8 mouse cellular contexts compared by ENCODE assay signal in genomic region chr2:167062965-167063880, GRCm38 (mm10). TPM values are rescaled to one million over a fixed set of nuclear protein-coding genes. Genes with fewer than 3 reads are reported as not detected.
DNase-seq lines count a peak whose midpoint lies in the region; ATAC-seq and TF ChIP-seq lines count a peak whose summit lies in the region.

Gene Znfx1, minus strand, starts transcription at chr2:167063015.

- peak within 1 kb of the TSS; percentile 97 for H3K9ac ChIP-seq in forebrain, embryonic 12.5 days
- peak within 1 kb of the TSS; percentile 78 for H3K9ac ChIP-seq in heart, postnatal 0 days (replicated peaks; ENCODE audit: low read depth, low read length)
- H3K9ac ChIP-seq in liver, embryonic 16.5 days (ENCODE audit: low read depth, low read length), result peak within 1 kb of the TSS; percentile 89
- H3K9ac ChIP-seq in neural tube, embryonic 13.5 days, result peak within 1 kb of the TSS; percentile 93

- TF ChIP-seq EP300 in heart, postnatal 0 days (IDR thresholded peaks at IDR 0.05; ENCODE audit: low read depth), result no peak

- TF ChIP-seq POLR2A in testis, adult 2 months (IDR thresholded peaks at IDR 0.05; ENCODE audit: control insufficient read depth, low read depth, low read length), result peak; percentile 100

- peak; percentile 96 to 98 for DNase-seq in CD8-positive naive resting alpha-beta T cell, adult 2 months (ENCODE audit: low read depth in 2 of 2, low spot score in 2 of 2)
- DNase-seq in c-Kit-positive CD71-positive TER-119-negative erythroid progenitor cells, embryonic 14.5 days (ENCODE audit: low read depth), result peak; percentile 82
- peak; percentile 95 for DNase-seq in heart, postnatal 0 days (ENCODE audit: low spot score)
- peak; percentile 97 to 98 for DNase-seq in kidney, postnatal 4 days

- peak; percentile 95 for ATAC-seq in forebrain, embryonic 12.5 days (ENCODE audit: low FRiP score)
- peak; percentile 94 for ATAC-seq in heart, postnatal 0 days (ENCODE audit: insufficient read depth, low read depth)
- ATAC-seq in liver, embryonic 16.5 days (ENCODE audit: low read depth), result peak; percentile 85
- ATAC-seq in neural tube, embryonic 13.5 days (ENCODE audit: low read depth), result peak; percentile 94

- peak within 1 kb of the TSS; percentile 80 for H3K4me3 ChIP-seq in forebrain, embryonic 12.5 days (replicated peaks)
- H3K4me3 ChIP-seq in heart, postnatal 0 days (ENCODE audit: low read depth, low read length), result peak within 1 kb of the TSS; percentile 90
- H3K4me3 ChIP-seq in liver, embryonic 16.5 days (ENCODE audit: low read depth, low read length), result peak within 1 kb of the TSS; percentile 83
- H3K4me3 ChIP-seq in neural tube, embryonic 13.5 days, result peak within 1 kb of the TSS; percentile 90
- peak within 1 kb of the TSS; percentile 95 for H3K4me3 ChIP-seq in testis, adult 2 months (ENCODE audit: control insufficient read depth, low read depth, low read length)

- peak within 1 kb of the TSS; percentile 94 for H3K27ac ChIP-seq in forebrain, embryonic 12.5 days
- peak within 1 kb of the TSS; percentile 93 for H3K27ac ChIP-seq in heart, postnatal 0 days (ENCODE audit: low read depth)
- peak within 1 kb of the TSS; percentile 93 for H3K27ac ChIP-seq in liver, embryonic 16.5 days (ENCODE audit: low read length)
- H3K27ac ChIP-seq in neural tube, embryonic 13.5 days (replicated peaks), result peak within 1 kb of the TSS; percentile 92
- peak within 1 kb of the TSS; percentile 86 for H3K27ac ChIP-seq in testis, adult 2 months (ENCODE audit: control insufficient read depth, insufficient read depth, low read depth, low read length)

- no peaks in the 10 kb centered on the region for H3K9me3 ChIP-seq in forebrain, embryonic 12.5 days
- H3K9me3 ChIP-seq in heart, postnatal 0 days (replicated peaks; ENCODE audit: control insufficient read depth, low read length), result no peaks in the 10 kb centered on the region
- H3K9me3 ChIP-seq in liver, embryonic 16.5 days (replicated peaks; ENCODE audit: control insufficient read depth, low read length), result no peaks in the 10 kb centered on the region
- no peaks in the 10 kb centered on the region for H3K9me3 ChIP-seq in neural tube, embryonic 13.5 days

- peaks cover 41% of the 10 kb centered on the region for H3K4me1 ChIP-seq in forebrain, embryonic 12.5 days
- H3K4me1 ChIP-seq in heart, postnatal 0 days (ENCODE audit: control insufficient read depth, insufficient read depth), result peaks cover 15% of the 10 kb centered on the region
- H3K4me1 ChIP-seq in liver, embryonic 16.5 days (ENCODE audit: control insufficient read depth, low read depth, low read length), result peaks cover 36% of the 10 kb centered on the region
- H3K4me1 ChIP-seq in neural tube, embryonic 13.5 days (replicated peaks), result peaks cover 45% of the 10 kb centered on the region
- H3K4me1 ChIP-seq in testis, adult 2 months (ENCODE audit: control insufficient read depth, insufficient read depth, low read length), result peaks cover 7% of the 10 kb centered on the region

- WGBS in forebrain, embryonic 12.5 days, result under 1% methylated on average over 52 of the region's 57 CpGs
- under 1% methylated on average over 54 of the region's 57 CpGs for WGBS in heart, postnatal 0 days
- WGBS in liver, embryonic 16.5 days (ENCODE audit: insufficient replicate concordance), result under 1% methylated on average over 51 of the region's 57 CpGs
- WGBS in neural tube, embryonic 13.5 days, result under 1% methylated on average over 57 of the region's 57 CpGs

- peaks cover 34% of the 10 kb centered on the region for H3K36me3 ChIP-seq in forebrain, embryonic 12.5 days (replicated peaks)
- H3K36me3 ChIP-seq in heart, postnatal 0 days (replicated peaks; ENCODE audit: control insufficient read depth, insufficient read depth, low read length), result peaks cover 26% of the 10 kb centered on the region
- H3K36me3 ChIP-seq in liver, embryonic 16.5 days (ENCODE audit: control insufficient read depth, insufficient read depth), result peaks cover 16% of the 10 kb centered on the region
- H3K36me3 ChIP-seq in neural tube, embryonic 13.5 days, result peaks cover 38% of the 10 kb centered on the region
- peaks cover 1% of the 10 kb centered on the region; the same call in 1 of the 2 replicates for H3K36me3 ChIP-seq in testis, adult 2 months (ENCODE audit: control insufficient read depth, insufficient read depth, low read length)

- H3K4me2 ChIP-seq in forebrain, embryonic 12.5 days, result peak within 1 kb of the TSS; percentile 89
- H3K4me2 ChIP-seq in heart, postnatal 0 days (ENCODE audit: low read depth, low read length), result peak within 1 kb of the TSS; percentile 88
- H3K4me2 ChIP-seq in liver, embryonic 16.5 days (ENCODE audit: low read depth, low read length), result peak within 1 kb of the TSS; percentile 79
- peak within 1 kb of the TSS; percentile 80 for H3K4me2 ChIP-seq in neural tube, embryonic 13.5 days

- TF ChIP-seq CTCF in heart, postnatal 0 days (IDR thresholded peaks at IDR 0.05; ENCODE audit: low read depth), result no peak
- TF ChIP-seq CTCF in testis, adult 2 months (IDR thresholded peaks at IDR 0.05; ENCODE audit: control insufficient read depth, insufficient read depth, insufficient replicate concordance, low read depth, low read length), result no peak; the same call in 1 of the 2 replicates

- no peaks in the 10 kb centered on the region for H3K27me3 ChIP-seq in forebrain, embryonic 12.5 days
- no peaks in the 10 kb centered on the region for H3K27me3 ChIP-seq in heart, postnatal 0 days (ENCODE audit: control insufficient read depth, insufficient read depth, low read length)
- no peaks in the 10 kb centered on the region for H3K27me3 ChIP-seq in liver, embryonic 16.5 days (ENCODE audit: control insufficient read depth, insufficient read depth, low read depth, low read length)
- no peaks in the 10 kb centered on the region for H3K27me3 ChIP-seq in neural tube, embryonic 13.5 days
- H3K27me3 ChIP-seq in testis, adult 2 months (ENCODE audit: control insufficient read depth, insufficient read depth, low read length), result no peaks in the 10 kb centered on the region

RNA-seq across cellular contexts. Expression of gene Znfx1, which starts in this region (rescaled TPM):
- polyA plus RNA-seq in forebrain, embryonic 12.5 days (2016; fragmentation: Nextera tagmentation; extraction: Ambion mirVana), result 8.5 and 9.2 TPM in 2 replicates
- total RNA-seq in heart, postnatal 0 days (2014; rRNA removed; ENCODE audit: low replicate concordance), result 25.0 and 35.4 TPM in 2 replicates
- 6.0 and 6.9 TPM in 2 replicates for polyA plus RNA-seq in heart, postnatal 0 days (2015; fragmentation: Nextera tagmentation; extraction: Ambion mirVana)
- 10.2 and 11.8 TPM in 2 replicates for polyA plus RNA-seq in liver, embryonic 16.5 days (2015; fragmentation: Nextera tagmentation; extraction: Ambion mirVana)
- polyA plus RNA-seq in neural tube, embryonic 13.5 days (2015; fragmentation: Nextera tagmentation; extraction: Ambion mirVana), result 7.9 and 8.0 TPM in 2 replicates
- polyA plus RNA-seq in testis, adult 2 months (2012; rRNA removed), result 42.7 and 43.3 TPM in 2 replicates

Comparison
In these comparisons a context has a peak if more than half of its experiments do, and no peak if none do; other contexts are left out.
1. Peak in every context shown above with its lines: DNase-seq, ATAC-seq, H3K4me3 ChIP-seq and H3K27ac ChIP-seq.